Mouse (Mus musculus): Measurements from ENCODE around the gene Chd4. TPM values are rescaled to one million over a fixed set of nuclear protein-coding genes. Genes with fewer than 3 reads are reported as not detected.
A peak's percentile ranks its signal among the peaks of the same experiment; 100 is the strongest.
"Not testable (repeated sequence)": the region's sequence is repeated elsewhere in the genome, so short reads cannot be mapped to it uniquely, and the experiment has no call there.

Gene Chd4
- total and polyA plus RNA-seq, 2 experiments: 14.0 to 30.0 TPM

- peaks cover 9% of the 10 kb centered on the region; the same call in 1 of the 2 replicates for H3K79me2 ChIP-seq (ENCODE audit: control insufficient read depth, insufficient read depth, low read length)
- H3K4me1 ChIP-seq (ENCODE audit: control insufficient read depth, insufficient read depth, low read length): peaks cover 2% of the 10 kb centered on the region; the same call in 1 of the 2 replicates
- WGBS: 89% methylated on average over 7 of the region's 7 CpGs
- no peak overlapping the region for H3K27ac ChIP-seq (replicated peaks; ENCODE audit: insufficient read depth, low read depth, low read length)
- TF ChIP-seq CTCF (IDR thresholded peaks at IDR 0.05; ENCODE audit: low read depth, low read length): no peak
- TF ChIP-seq POLR2A (IDR thresholded peaks at IDR 0.05; ENCODE audit: extremely low read depth, insufficient read depth, low read length): no peak
- H3K36me3 ChIP-seq (ENCODE audit: control insufficient read depth, insufficient read depth, low read length): peaks cover 6% of the 10 kb centered on the region
- no peak overlapping the region for H3K9ac ChIP-seq (ENCODE audit: low read depth, low read length)
- no peaks in the 10 kb centered on the region for H3K27me3 ChIP-seq (ENCODE audit: control insufficient read depth, insufficient read depth, low read length)
- DNase-seq (ENCODE audit: extremely low read depth, low read depth, low spot score): no peak
- H3K4me3 ChIP-seq (ENCODE audit: insufficient read depth, low read depth, low read length): no peak overlapping the region
Measured at GRCm38 (mm10) chr6:125159773-125160557, 64.2 kb downstream of the Chd4 start.

GRCm38 (mm10) chr6:125160558-125160853, 64.7 kb downstream of the Chd4 start:
- H3K9ac ChIP-seq (ENCODE audit: low read depth, low read length): no peak overlapping the region
- H3K36me3 ChIP-seq (ENCODE audit: control insufficient read depth, insufficient read depth, low read length): peaks cover 6% of the 10 kb centered on the region
- H3K4me3 ChIP-seq (ENCODE audit: insufficient read depth, low read depth, low read length): no peak overlapping the region
- H3K79me2 ChIP-seq (ENCODE audit: control insufficient read depth, insufficient read depth, low read length): peaks cover 14% of the 10 kb centered on the region; the same call in 1 of the 2 replicates
- WGBS: 83% methylated on average over 10 of the region's 10 CpGs
- DNase-seq (ENCODE audit: extremely low read depth, low read depth, low spot score): no peak
- no peak for TF ChIP-seq POLR2A (IDR thresholded peaks at IDR 0.05; ENCODE audit: extremely low read depth, insufficient read depth, low read length)
- no peak for TF ChIP-seq CTCF (IDR thresholded peaks at IDR 0.05; ENCODE audit: low read depth, low read length)
- no peaks in the 10 kb centered on the region for H3K27me3 ChIP-seq (ENCODE audit: control insufficient read depth, insufficient read depth, low read length)
- no peak overlapping the region for H3K27ac ChIP-seq (replicated peaks; ENCODE audit: insufficient read depth, low read depth, low read length)
- peaks cover 2% of the 10 kb centered on the region; the same call in 1 of the 2 replicates for H3K4me1 ChIP-seq (ENCODE audit: control insufficient read depth, insufficient read depth, low read length)

GRCm38 (mm10) chr6:125160854-125161760, 65.3 kb downstream of the Chd4 start:
- H3K36me3 ChIP-seq (ENCODE audit: control insufficient read depth, insufficient read depth, low read length): peaks cover 6% of the 10 kb centered on the region
- TF ChIP-seq POLR2A (IDR thresholded peaks at IDR 0.05; ENCODE audit: extremely low read depth, insufficient read depth, low read length): no peak
- no peak for TF ChIP-seq CTCF (IDR thresholded peaks at IDR 0.05; ENCODE audit: low read depth, low read length)
- H3K79me2 ChIP-seq (ENCODE audit: control insufficient read depth, insufficient read depth, low read length): peaks cover 14% of the 10 kb centered on the region; the same call in 1 of the 2 replicates
- no peak overlapping the region for H3K9ac ChIP-seq (ENCODE audit: low read depth, low read length)
- WGBS: 25% methylated on average over 22 of the region's 22 CpGs
- peak; percentile 76 for DNase-seq (ENCODE audit: extremely low read depth, low read depth, low spot score)
- peaks cover 2% of the 10 kb centered on the region; the same call in 1 of the 2 replicates for H3K4me1 ChIP-seq (ENCODE audit: control insufficient read depth, insufficient read depth, low read length)
- H3K27me3 ChIP-seq (ENCODE audit: control insufficient read depth, insufficient read depth, low read length): no peaks in the 10 kb centered on the region
- H3K27ac ChIP-seq (replicated peaks; ENCODE audit: insufficient read depth, low read depth, low read length): peak overlapping the region; percentile 50
- H3K4me3 ChIP-seq (ENCODE audit: insufficient read depth, low read depth, low read length): no peak overlapping the region

GRCm38 (mm10) chr6:125161971-125162370, 66.2 kb downstream of the Chd4 start:
- not testable (repeated sequence) for H3K27ac ChIP-seq (replicated peaks; ENCODE audit: insufficient read depth, low read depth, low read length); H3K27me3 ChIP-seq (ENCODE audit: control insufficient read depth, insufficient read depth, low read length); H3K9ac ChIP-seq (ENCODE audit: low read depth, low read length); H3K4me3 ChIP-seq (ENCODE audit: insufficient read depth, low read depth, low read length); H3K36me3 ChIP-seq (ENCODE audit: control insufficient read depth, insufficient read depth, low read length); H3K4me1 ChIP-seq (ENCODE audit: control insufficient read depth, insufficient read depth, low read length)
- H3K79me2 ChIP-seq (ENCODE audit: control insufficient read depth, insufficient read depth, low read length): peaks cover 14% of the 10 kb centered on the region; the same call in 1 of the 2 replicates
- TF ChIP-seq CTCF (IDR thresholded peaks at IDR 0.05; ENCODE audit: low read depth, low read length): peak; percentile 24; the same call in 1 of the 2 replicates
- DNase-seq (ENCODE audit: extremely low read depth, low read depth, low spot score): peak; percentile 52
- 7% methylated on average over 4 of the region's 5 CpGs for WGBS

- H3K4me3 ChIP-seq (ENCODE audit: insufficient read depth, low read depth, low read length); H3K4me1 ChIP-seq (ENCODE audit: control insufficient read depth, insufficient read depth, low read length): not testable (repeated sequence)
Measured at GRCm38 (mm10) chr6:125162615-125163305, 67.0 kb downstream of the Chd4 start.

More at GRCm38 (mm10) chr6:125162615-125163305, 67.0 kb downstream of the Chd4 start:
- H3K36me3 ChIP-seq (ENCODE audit: control insufficient read depth, insufficient read depth, low read length); H3K27me3 ChIP-seq (ENCODE audit: control insufficient read depth, insufficient read depth, low read length); H3K27ac ChIP-seq (replicated peaks; ENCODE audit: insufficient read depth, low read depth, low read length); DNase-seq (ENCODE audit: extremely low read depth, low read depth, low spot score): not testable (repeated sequence)
- WGBS: 67% methylated on average over 12 of the region's 16 CpGs
- Histone ChIP-seq H3K79me2 (ENCODE audit: control insufficient read depth, insufficient read depth, low read length) (peaks cover 14% of the 10 kb centered on the region; the same call in 1 of the 2 replicates), H3K9ac (ENCODE audit: low read depth, low read length) (0 out of 2 replicates have a peak overlapping the region, but pooled peaks have one; percentile 10)
